Mouse (Mus musculus) stomach, embryonic 15.5 days (tissue): ENCODE data around the gene Zfp1. TPM values are rescaled to one million over a fixed set of nuclear protein-coding genes. Genes with fewer than 3 reads are reported as not detected.

ENCODE experiments used
- ATAC-seq: fragments of 200-750 bp; cut with Nextera tagmentation; 2 replicates; pipeline ENCODE4 v1.8.0; 2017; ENCODE audit warnings: low read depth, moderate number of reproducible peaks, moderate TSS enrichment; ENCODE audit not compliant: insufficient read depth, low FRiP score
- H3K27ac ChIP-seq: fragments of 300-500 bp; sonication (generic); 2 replicates; pipeline ENCODE4 v1.5.1; 2015; ENCODE audit warnings: mild to moderate bottlenecking, inconsistent platforms
- H3K27me3 ChIP-seq: fragments of 300-500 bp; sonication (generic); replicated peaks from 2 replicates; pipeline ENCODE4 v1.6.1; 2015; ENCODE audit warnings: inconsistent platforms
- H3K36me3 ChIP-seq: fragments of 300-500 bp; sonication (generic); 2 replicates; pipeline ENCODE4 v1.6.1; 2015; ENCODE audit warnings: inconsistent platforms
- H3K4me1 ChIP-seq: fragments of 300-500 bp; sonication (generic); 2 replicates; pipeline ENCODE4 v1.6.1; 2015; ENCODE audit warnings: inconsistent platforms
- H3K4me2 ChIP-seq: fragments of 300-500 bp; sonication (generic); 2 replicates; pipeline ENCODE4 v1.6.1; 2015; ENCODE audit warnings: mild to moderate bottlenecking, inconsistent platforms
- H3K4me3 ChIP-seq: fragments of 300-500 bp; sonication (generic); replicated peaks from 2 replicates; pipeline ENCODE4 v1.5.1; 2015; ENCODE audit warnings: inconsistent platforms
- H3K9ac ChIP-seq: fragments of 300-500 bp; sonication (generic); 2 replicates; pipeline ENCODE4 v1.6.1; 2015; ENCODE audit warnings: inconsistent platforms
- H3K9me3 ChIP-seq: fragments of 300-500 bp; sonication (generic); 2 replicates; pipeline ENCODE4 v1.6.1; 2016; ENCODE audit warnings: inconsistent platforms
- WGBS: fragments of 180-500 bp; shearing (Covaris S2); methylation state at CpG from one replicate; pipeline ENCODE4 v1.1.7; 2015; 5-methylcytosine and 5-hydroxymethylcytosine counted together
- polyA plus RNA-seq: library from polyadenylated mRNA; unstranded; fragments of >200 nt; fragmentation: Nextera tagmentation; extraction: Ambion mirVana; gene quantifications from 2 replicates; pipeline ENCODE4 v1.2.1, GENCODE M21; 2015

The Zfp1 gene
- polyA plus RNA-seq, 1 experiment from 2014 or later, result 19.8 TPM

DNA sequence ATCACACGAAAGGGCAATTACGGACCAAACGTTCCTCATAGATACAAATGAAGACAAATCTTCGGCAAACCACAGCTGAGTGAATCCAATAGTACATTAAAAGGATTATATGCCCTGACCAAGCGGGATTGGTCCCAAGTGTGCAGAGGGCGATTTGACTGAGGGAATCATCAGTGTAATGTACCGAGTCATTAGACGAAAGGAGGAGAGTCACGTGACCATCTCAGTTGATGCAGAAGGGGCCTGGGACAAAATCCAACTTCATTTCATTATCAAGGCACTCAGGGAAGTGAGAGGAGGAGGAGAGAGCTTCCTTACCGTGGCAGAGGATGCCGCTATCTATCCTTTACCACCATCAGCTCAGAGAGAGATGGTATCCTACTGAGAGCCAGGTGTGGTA lies 38.0 kb downstream of the Zfp1 start:
- WGBS, result 66% methylated on average over 11 of the region's 11 CpGs

DNA sequence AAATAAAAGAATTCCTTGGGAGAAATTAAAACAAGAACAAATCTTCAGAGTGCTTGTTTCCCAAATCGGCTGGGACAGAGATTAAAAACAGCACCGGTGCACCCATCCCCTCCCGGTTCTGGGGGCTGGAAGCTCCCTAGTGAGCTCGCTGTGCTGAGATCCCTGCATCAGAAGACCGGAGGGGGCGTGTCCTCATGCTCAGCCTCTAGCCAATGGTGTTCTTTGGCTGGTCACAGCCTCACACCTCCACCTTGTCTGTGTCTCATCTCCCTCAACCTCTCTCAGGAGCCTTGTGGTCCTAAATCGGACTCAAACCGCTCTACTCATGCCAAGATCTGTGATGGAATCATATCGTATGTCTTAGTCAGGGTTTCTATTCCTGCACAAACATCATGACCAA lies 39.3 kb downstream of the Zfp1 start:
- no peaks in the 10 kb centered on the region for H3K9me3 ChIP-seq

More for the DNA sequence above, 38.0 kb downstream of the Zfp1 start:
- no peak overlapping the region for H3K4me3 ChIP-seq
- H3K27ac ChIP-seq, result no peak overlapping the region
- H3K9me3 ChIP-seq, result no peaks in the 10 kb centered on the region
- no peak for ATAC-seq
- no peak overlapping the region for H3K9ac ChIP-seq
- H3K4me2 ChIP-seq, result no peak overlapping the region
- H3K27me3 ChIP-seq, result no peaks in the 10 kb centered on the region
- H3K36me3 ChIP-seq, result no peaks in the 10 kb centered on the region
- no peaks in the 10 kb centered on the region for H3K4me1 ChIP-seq

GRCm38 (mm10) chr8:111686881-111687280 lies 43.7 kb downstream of the Zfp1 start:
- 81% methylated on average over 13 of the region's 13 CpGs for WGBS
- ATAC-seq, result peak; percentile 50
- Histone ChIP-seq H3K27ac (no peak overlapping the region), H3K36me3 (no peaks in the 10 kb centered on the region), H3K27me3 (no peaks in the 10 kb centered on the region), H3K4me3 (no peak overlapping the region), H3K4me2 (no peak overlapping the region), H3K4me1 (no peaks in the 10 kb centered on the region), H3K9ac (no peak overlapping the region), H3K9me3 (no peaks in the 10 kb centered on the region)

More for the DNA sequence above, 39.3 kb downstream of the Zfp1 start:
- 29% methylated on average over 9 of the region's 9 CpGs for WGBS
- H3K4me2 ChIP-seq, result no peak overlapping the region
- no peak for ATAC-seq
- no peak overlapping the region for H3K27ac ChIP-seq
- H3K9ac ChIP-seq, result no peak overlapping the region
- no peaks in the 10 kb centered on the region for H3K4me1 ChIP-seq
- no peak overlapping the region for H3K4me3 ChIP-seq
- no peaks in the 10 kb centered on the region for H3K27me3 ChIP-seq
- H3K36me3 ChIP-seq, result no peaks in the 10 kb centered on the region

- H3K27ac ChIP-seq, result no peak within 1 kb of the TSS
- no peak within 1 kb of the TSS for H3K9ac ChIP-seq
- ATAC-seq, result peak; percentile 28; the same call in 1 of the 2 replicates
- no peak within 1 kb of the TSS for H3K4me2 ChIP-seq
- H3K4me3 ChIP-seq, result no peak within 1 kb of the TSS
- no peaks in the 10 kb centered on the region for H3K4me1 ChIP-seq
- H3K36me3 ChIP-seq, result no peaks in the 10 kb centered on the region
- H3K9me3 ChIP-seq, result no peaks in the 10 kb centered on the region
- 90% methylated on average over 2 of the region's 2 CpGs for WGBS
- no peaks in the 10 kb centered on the region for H3K27me3 ChIP-seq
Measured at GRCm38 (mm10) chr8:111690960-111691445, 47.8 kb downstream of the Zfp1 start, which contains the start of gene Ctrb1. Gene Ctrb1, minus strand, starts transcription at chr8:111691010.

DNA sequence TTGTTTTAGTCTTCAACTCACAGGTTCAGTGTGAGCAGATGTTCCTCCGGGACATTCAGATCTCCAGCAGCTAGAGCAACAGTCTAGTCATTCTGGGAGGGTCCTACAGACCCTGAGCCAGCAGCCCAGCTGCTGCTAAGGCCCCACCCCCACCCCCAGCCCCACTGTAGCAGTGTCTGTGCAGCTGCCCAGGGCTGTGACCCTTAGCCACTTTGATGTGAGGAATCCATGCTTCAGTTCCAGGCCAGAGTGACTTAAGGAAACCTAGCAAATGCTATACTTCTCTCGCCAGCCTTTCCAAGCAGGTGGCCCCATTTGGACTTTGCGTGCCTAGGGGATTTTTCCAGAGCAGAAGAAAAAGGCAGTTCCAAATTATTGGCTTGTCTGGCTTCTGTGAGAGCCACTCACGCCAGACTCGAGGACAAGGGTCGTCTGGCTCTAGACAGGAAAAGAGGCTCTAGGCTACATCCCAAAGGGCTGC lies 50.1 kb downstream of the Zfp1 start:
- Histone ChIP-seq H3K4me2 (no peak overlapping the region), H3K4me3 (no peak overlapping the region), H3K9ac (no peak overlapping the region), H3K27ac (no peak overlapping the region), H3K9me3 (no peaks in the 10 kb centered on the region), H3K4me1 (no peaks in the 10 kb centered on the region), H3K27me3 (no peaks in the 10 kb centered on the region), H3K36me3 (no peaks in the 10 kb centered on the region)
- 42% methylated on average over 6 of the region's 6 CpGs for WGBS
- ATAC-seq, result peak; percentile 45; the same call in 1 of the 2 replicates

DNA sequence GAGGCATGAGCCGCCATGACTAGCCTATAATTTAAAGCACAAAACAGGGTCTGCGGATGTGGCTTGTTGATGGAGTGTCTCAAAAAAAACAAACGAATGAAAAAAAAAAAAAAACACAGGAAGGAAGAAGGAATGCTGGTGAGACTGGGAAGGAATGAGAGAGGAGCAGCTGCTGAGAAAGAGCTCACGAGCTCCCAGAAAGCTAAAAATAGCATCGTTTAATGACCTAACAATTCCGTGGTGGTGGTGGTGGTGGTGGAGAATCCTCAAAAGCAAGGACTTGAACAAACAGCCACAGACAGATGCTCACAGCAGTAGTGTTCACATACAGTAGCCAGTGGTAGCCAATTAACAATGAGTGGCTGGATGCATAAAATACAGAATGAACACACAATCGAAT lies 52.2 kb downstream of the Zfp1 start:
- Histone ChIP-seq H3K4me3 (no peak overlapping the region), H3K27me3 (no peaks in the 10 kb centered on the region), H3K9ac (no peak overlapping the region), H3K4me1 (no peaks in the 10 kb centered on the region), H3K9me3 (no peaks in the 10 kb centered on the region), H3K27ac (peak overlapping the region; percentile 48; the same call in 1 of the 2 replicates), H3K36me3 (no peaks in the 10 kb centered on the region), H3K4me2 (no peak overlapping the region)
- no peak for ATAC-seq
- 50% methylated on average over 7 of the region's 7 CpGs for WGBS

- WGBS, result 71% methylated on average over 10 of the region's 10 CpGs
- Histone ChIP-seq H3K9ac (no peak overlapping the region), H3K4me1 (no peaks in the 10 kb centered on the region), H3K4me3 (no peak overlapping the region), H3K9me3 (no peaks in the 10 kb centered on the region), H3K27me3 (no peaks in the 10 kb centered on the region), H3K36me3 (no peaks in the 10 kb centered on the region), H3K27ac (no peak overlapping the region), H3K4me2 (no peak overlapping the region)
- no peak for ATAC-seq
Measured at GRCm38 (mm10) chr8:111697655-111698054, 54.5 kb downstream of the Zfp1 start.

DNA sequence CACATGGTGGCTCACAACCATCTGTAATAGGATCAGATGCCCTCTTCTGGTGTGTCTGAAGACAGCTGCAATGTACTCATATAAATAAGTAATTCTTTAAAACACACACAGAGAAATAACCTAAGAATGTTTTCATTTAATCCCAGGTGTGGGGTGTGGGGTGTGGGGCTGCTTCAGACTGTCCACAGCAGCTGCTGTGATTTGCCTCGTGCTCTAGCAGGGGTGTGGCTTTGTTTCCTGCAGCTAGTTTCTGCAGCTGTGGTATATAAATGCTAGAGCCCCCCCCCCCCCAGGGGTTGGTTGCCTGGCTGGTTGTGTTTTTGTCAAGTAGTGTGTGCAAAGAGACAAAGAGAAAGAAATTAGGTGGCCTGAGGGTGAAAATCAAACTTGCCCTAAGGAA lies 55.8 kb downstream of the Zfp1 start:
- no peaks in the 10 kb centered on the region for H3K9me3 ChIP-seq
- H3K36me3 ChIP-seq, result no peaks in the 10 kb centered on the region

DNA sequence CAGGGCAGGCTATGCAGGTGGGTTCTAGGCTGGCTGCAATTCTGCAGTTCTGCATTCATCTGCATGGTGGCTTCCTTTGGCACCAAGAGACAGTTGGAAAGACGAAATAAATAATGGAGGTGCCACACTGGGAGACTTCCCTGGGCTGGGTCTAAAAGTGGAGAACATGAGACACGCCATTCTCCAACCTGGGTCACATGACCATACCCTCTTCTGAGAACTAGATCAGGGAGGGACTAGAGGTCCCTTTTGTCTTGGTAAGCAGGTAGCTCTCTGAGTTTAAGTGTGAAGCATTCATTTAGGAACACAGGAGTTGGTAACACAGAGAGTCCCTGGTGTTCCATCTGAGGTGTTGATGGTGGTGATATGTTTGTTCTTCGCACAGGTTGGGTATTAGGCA lies 57.0 kb downstream of the Zfp1 start:
- WGBS, result 79% methylated on average over 3 of the region's 3 CpGs
- no peak for ATAC-seq
- Histone ChIP-seq H3K9me3 (no peaks in the 10 kb centered on the region), H3K27me3 (no peaks in the 10 kb centered on the region), H3K4me1 (no peaks in the 10 kb centered on the region), H3K4me3 (no peak overlapping the region), H3K36me3 (no peaks in the 10 kb centered on the region), H3K27ac (0 out of 2 replicates have a peak overlapping the region, but pooled peaks have one; percentile 32), H3K4me2 (no peak overlapping the region), H3K9ac (no peak overlapping the region)

More for the DNA sequence above, 55.8 kb downstream of the Zfp1 start:
- Histone ChIP-seq H3K9ac (no peak overlapping the region), H3K4me3 (no peak overlapping the region), H3K4me2 (no peak overlapping the region), H3K4me1 (no peaks in the 10 kb centered on the region), H3K27me3 (no peaks in the 10 kb centered on the region), H3K27ac (no peak overlapping the region)
- ATAC-seq, result no peak
- WGBS, result 11% methylated on average over 1 of the region's 1 CpGs

- Histone ChIP-seq H3K9ac (no peak overlapping the region), H3K9me3 (no peaks in the 10 kb centered on the region), H3K27me3 (no peaks in the 10 kb centered on the region), H3K27ac (peak overlapping the region; percentile 32; the same call in 1 of the 2 replicates), H3K4me1 (no peaks in the 10 kb centered on the region), H3K4me2 (no peak overlapping the region), H3K4me3 (no peak overlapping the region), H3K36me3 (no peaks in the 10 kb centered on the region)
- no peak for ATAC-seq
- WGBS, result 87% methylated on average over 5 of the region's 5 CpGs
Measured at GRCm38 (mm10) chr8:111700740-111701139, 57.5 kb downstream of the Zfp1 start.

DNA sequence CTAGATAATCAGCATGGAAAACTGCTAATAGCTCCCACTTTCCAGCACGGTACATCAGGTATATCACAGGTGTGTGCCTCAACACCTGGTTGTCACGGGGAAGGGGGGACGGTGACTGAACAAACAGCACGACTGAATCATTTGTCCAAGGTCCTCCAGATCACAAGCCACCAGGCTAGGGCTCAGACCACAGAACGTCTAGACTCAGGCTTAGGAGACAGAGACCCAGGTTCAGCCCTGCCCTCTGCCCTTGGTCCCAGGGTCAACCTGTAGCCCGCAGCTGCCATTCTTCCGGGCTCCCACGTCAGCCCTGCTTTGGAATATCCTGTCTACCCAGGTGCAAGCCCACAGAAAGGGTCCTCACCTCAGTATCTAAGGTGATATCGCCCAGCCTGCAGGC lies 58.2 kb downstream of the Zfp1 start:
- Histone ChIP-seq H3K9ac (no peak overlapping the region), H3K4me3 (no peak overlapping the region), H3K27me3 (no peaks in the 10 kb centered on the region), H3K4me1 (no peaks in the 10 kb centered on the region; the same call in 1 of the 2 replicates), H3K4me2 (no peak overlapping the region), H3K36me3 (no peaks in the 10 kb centered on the region), H3K27ac (peak overlapping the region; percentile 44; the same call in 1 of the 2 replicates), H3K9me3 (no peaks in the 10 kb centered on the region)
- peak; percentile 23; the same call in 1 of the 2 replicates for ATAC-seq
- 65% methylated on average over 9 of the region's 9 CpGs for WGBS

DNA sequence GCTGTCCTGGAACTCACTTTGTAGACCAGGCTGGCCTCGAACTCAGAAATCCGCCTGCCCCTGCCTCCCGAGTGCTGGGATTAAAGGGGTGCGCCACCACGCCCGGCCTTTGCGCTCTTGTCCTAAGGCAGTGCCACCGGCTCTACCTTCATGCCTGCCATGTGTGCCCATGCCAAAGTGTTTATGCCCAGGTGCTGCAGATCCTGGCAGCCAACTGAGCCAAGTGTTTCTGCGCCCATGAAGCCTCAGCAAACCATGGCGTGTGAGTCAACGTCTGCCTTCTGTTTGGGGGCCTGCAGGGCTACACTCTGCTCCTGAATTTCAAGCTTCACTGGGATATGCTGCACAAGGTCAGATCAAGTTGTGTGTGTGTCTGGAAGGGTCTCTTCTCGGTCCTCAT lies 61.4 kb downstream of the Zfp1 start:
- Histone ChIP-seq H3K36me3 (0 out of 2 replicates have a peak, but pooled peaks cover 2% of the 10 kb centered on the region), H3K9me3 (no peaks in the 10 kb centered on the region), H3K4me2 (no peak overlapping the region), H3K9ac (no peak overlapping the region), H3K4me1 (peaks cover 3% of the 10 kb centered on the region; the same call in 1 of the 2 replicates), H3K4me3 (no peak overlapping the region), H3K27me3 (no peaks in the 10 kb centered on the region), H3K27ac (peak overlapping the region; percentile 89)
- ATAC-seq, result no peak
- 80% methylated on average over 12 of the region's 12 CpGs for WGBS
